13 mouse cellular contexts compared by ENCODE assay signal in the genomic region with DNA sequence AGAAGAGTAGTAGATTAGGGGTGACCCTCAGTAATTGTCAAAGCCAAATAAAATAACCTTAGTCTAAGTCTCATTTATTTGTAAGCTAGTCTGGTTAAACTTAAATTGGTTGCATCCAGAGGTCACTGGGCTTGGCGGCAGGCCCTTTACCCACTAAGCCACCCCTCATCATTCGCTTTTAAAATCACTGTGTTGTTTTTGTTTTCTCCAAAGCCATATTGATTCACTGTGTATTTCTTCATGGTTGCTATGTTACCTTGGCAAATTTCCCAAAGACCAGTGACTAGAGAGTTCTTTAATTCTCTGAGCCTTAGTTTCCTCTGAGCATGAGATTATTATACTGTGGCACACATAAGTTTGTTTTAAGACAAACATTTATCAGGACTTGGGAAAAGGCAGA. TPM values are rescaled to one million over a fixed set of nuclear protein-coding genes. Genes with fewer than 3 reads are reported as not detected.
DNase-seq lines count a peak whose midpoint lies in the region; ATAC-seq and TF ChIP-seq lines count a peak whose summit lies in the region.
"Had no signal": no experiment of that assay in that cellular context is flagged by ENCODE, and none has a peak within 500 bp of the region (broad histone marks: within the 10 kb centered on the region; RNA-seq: fewer than 3 reads in every experiment).

No protein-coding gene starts in this region.

- DNase-seq in hindbrain, postnatal 0 days (ENCODE audit: low spot score), result peak; percentile 79
- no peak for DNase-seq in hindbrain, embryonic 11.5 days (ENCODE audit: low spot score)
- DNase-seq in lung, adult 2 months, result no peak
- DNase-seq in Patski (ENCODE audit: low read depth, low spot score), result peak; percentile 65
- peak; percentile 14 for DNase-seq in lung, postnatal 10 days
- no peak for DNase-seq in layer of hippocampus, postnatal 25 days (ENCODE audit: extremely low spot score in 1 of 2, low spot score in 1 of 2)
- DNase-seq: adrenal gland, postnatal 10 days; cerebellum, postnatal 10 days; heart, postnatal 14 days; thymus, adult 2 months had no signal

- no peak overlapping the region for H3K4me2 ChIP-seq in hindbrain, postnatal 0 days (ENCODE audit: low read depth, low read length)
- no peak overlapping the region for H3K4me2 ChIP-seq in hindbrain, embryonic 11.5 days (replicated peaks; ENCODE audit: low read depth, low read length)
- no peak overlapping the region for H3K4me2 ChIP-seq in lung, embryonic 16.5 days (ENCODE audit: low read depth, low read length)
- H3K4me2 ChIP-seq: intestine, embryonic 15.5 days; liver, embryonic 11.5 days had no signal

- no peaks in the 10 kb centered on the region for H3K9me3 ChIP-seq in hindbrain, postnatal 0 days (ENCODE audit: low read length)
- no peaks in the 10 kb centered on the region for H3K9me3 ChIP-seq in hindbrain, embryonic 11.5 days (ENCODE audit: control insufficient read depth, low read length)
- no peaks in the 10 kb centered on the region for H3K9me3 ChIP-seq in lung, embryonic 16.5 days (ENCODE audit: control insufficient read depth, low read length)
- H3K9me3 ChIP-seq: intestine, embryonic 15.5 days had no signal

- 0 out of 2 replicates have a peak, but pooled peaks have one; percentile 18 for ATAC-seq in hindbrain, postnatal 0 days
- ATAC-seq in hindbrain, embryonic 11.5 days (ENCODE audit: low FRiP score), result no peak
- ATAC-seq in lung, embryonic 16.5 days (ENCODE audit: low read depth), result no peak
- ATAC-seq in Patski, result peak; percentile 29
- ATAC-seq: intestine, embryonic 15.5 days had no signal

- WGBS in hindbrain, postnatal 0 days, result 46% methylated on average over 2 of the region's 2 CpGs
- 96% methylated on average over 2 of the region's 2 CpGs for WGBS in hindbrain, embryonic 11.5 days
- 59% methylated on average over 2 of the region's 2 CpGs for WGBS in lung, embryonic 16.5 days
- 77% methylated on average over 2 of the region's 2 CpGs for WGBS in lung, adult 2 months

- POLR2A ChIA-PET in Patski (lab: Charles Lee), result no interaction called here

- no peaks in the 10 kb centered on the region for H3K36me3 ChIP-seq in hindbrain, postnatal 0 days (ENCODE audit: insufficient read depth, low read length)
- no peaks in the 10 kb centered on the region for H3K36me3 ChIP-seq in hindbrain, embryonic 11.5 days (ENCODE audit: control insufficient read depth, insufficient read depth, low read length)
- no peaks in the 10 kb centered on the region for H3K36me3 ChIP-seq in lung, embryonic 16.5 days (ENCODE audit: control insufficient read depth, insufficient read depth, low read length)
- H3K36me3 ChIP-seq: intestine, embryonic 15.5 days had no signal

- H3K4me3 ChIP-seq in hindbrain, postnatal 0 days (ENCODE audit: low read length), result no peak overlapping the region
- no peak overlapping the region for H3K4me3 ChIP-seq in hindbrain, embryonic 11.5 days (ENCODE audit: low read depth, low read length)
- no peak overlapping the region for H3K4me3 ChIP-seq in lung, embryonic 16.5 days (ENCODE audit: low read length)
- no peak overlapping the region for H3K4me3 ChIP-seq in lung, adult 2 months (replicated peaks; ENCODE audit: extremely low read depth, low read depth, low read length)
- H3K4me3 ChIP-seq: intestine, embryonic 15.5 days had no signal

- CTCF ChIA-PET in Patski (lab: Charles Lee), result interaction anchor here (1.0 kb wide), 1 partner anchor 433 kb away, joined by 3 read pairs; no protein-coding TSS in a partner anchor

- H3K9ac ChIP-seq in hindbrain, postnatal 0 days (replicated peaks; ENCODE audit: low read length), result no peak overlapping the region
- no peak overlapping the region for H3K9ac ChIP-seq in hindbrain, embryonic 11.5 days (ENCODE audit: low read depth, low read length)
- H3K9ac ChIP-seq in lung, embryonic 16.5 days (ENCODE audit: low read length), result no peak overlapping the region
- H3K9ac ChIP-seq: intestine, embryonic 15.5 days had no signal

- H3K27ac ChIP-seq in hindbrain, postnatal 0 days, result no peak overlapping the region
- H3K27ac ChIP-seq in hindbrain, embryonic 11.5 days (ENCODE audit: low read depth, low read length), result no peak overlapping the region
- H3K27ac ChIP-seq in lung, embryonic 16.5 days (ENCODE audit: low read length), result peak overlapping the region; percentile 69; the same call in 1 of the 2 replicates
- H3K27ac ChIP-seq: intestine, embryonic 15.5 days had no signal

- in situ Hi-C loops in Patski (cut with MboI; ENCODE audit: low pct_unique_long_range_greater_than_20kb), result no loop called here

- TF ChIP-seq CTCF in hindbrain, postnatal 0 days (IDR thresholded peaks at IDR 0.05; ENCODE audit: low read depth), result no peak
- no peak for TF ChIP-seq CTCF in lung, adult 2 months (IDR thresholded peaks at IDR 0.05; ENCODE audit: insufficient read depth, low read length)
- no peak for TF ChIP-seq CTCF in Patski (IDR thresholded peaks at IDR 0.05)

- TF ChIP-seq POLR2A in lung, adult 2 months (IDR thresholded peaks at IDR 0.05; ENCODE audit: borderline replicate concordance, extremely low read depth, low read depth, low read length), result no peak

- H3K27me3 ChIP-seq in hindbrain, postnatal 0 days (ENCODE audit: insufficient read depth, low read length), result no peaks in the 10 kb centered on the region
- no peaks in the 10 kb centered on the region for H3K27me3 ChIP-seq in hindbrain, embryonic 11.5 days (ENCODE audit: control insufficient read depth, insufficient read depth, low read length)
- H3K27me3 ChIP-seq in lung, embryonic 16.5 days (ENCODE audit: control insufficient read depth, insufficient read depth, low read depth, low read length), result no peaks in the 10 kb centered on the region
- no peaks in the 10 kb centered on the region for H3K27me3 ChIP-seq in Patski
- H3K27me3 ChIP-seq: intestine, embryonic 15.5 days had no signal

- H3K4me1 ChIP-seq in hindbrain, postnatal 0 days (ENCODE audit: insufficient read depth, low read length), result peaks cover 8% of the 10 kb centered on the region; the same call in 1 of the 2 replicates
- H3K4me1 ChIP-seq in hindbrain, embryonic 11.5 days (replicated peaks; ENCODE audit: control insufficient read depth, insufficient read depth, low read length), result peaks cover 3% of the 10 kb centered on the region; the same call in 1 of the 2 replicates
- H3K4me1 ChIP-seq in lung, embryonic 16.5 days (replicated peaks; ENCODE audit: control insufficient read depth, insufficient read depth, low read length), result peaks cover 23% of the 10 kb centered on the region
- peaks cover 16% of the 10 kb centered on the region for H3K4me1 ChIP-seq in lung, adult 2 months (ENCODE audit: control insufficient read depth, insufficient read depth, low read length)

RNA-seq across cellular contexts. Expression of a gene that starts 37.3 kb away (rescaled TPM):
- 21.1 and 24.8 TPM in 2 replicates for total RNA-seq in hindbrain, postnatal 0 days (2014; rRNA removed)
- polyA plus RNA-seq in hindbrain, postnatal 0 days (2015; fragmentation: Nextera tagmentation; extraction: Ambion mirVana), result 24.9 and 28.8 TPM in 2 replicates
- 59.6 and 68.7 TPM in 2 replicates for polyA plus RNA-seq in hindbrain, embryonic 11.5 days (2014; fragmentation: Nextera tagmentation; extraction: Ambion mirVana)
- polyA plus RNA-seq in lung, embryonic 16.5 days (2015; fragmentation: Nextera tagmentation; extraction: Ambion mirVana), result 42.4 and 50.5 TPM in 2 replicates
- 4.9 and 6.3 TPM in 2 replicates for polyA plus RNA-seq in lung, adult 2 months (2012; rRNA removed)
- 37.9 TPM for polyA plus RNA-seq in Patski (2021)
- total RNA-seq in layer of hippocampus, postnatal 25 days (2021), result 10 to 100 TPM; 38.1 to 38.6 TPM

Comparison
In these comparisons a context has a peak if more than half of its experiments do, and no peak if none do; other contexts are left out.
1. ATAC-seq: peak in hindbrain, postnatal 0 days (single experiment) and Patski (single experiment); none in hindbrain, embryonic 11.5 days (single experiment) and lung, embryonic 16.5 days (single experiment).
2. DNase-seq: peak in hindbrain, postnatal 0 days (single experiment), Patski (single experiment) and lung, postnatal 10 days (single experiment); none in hindbrain, embryonic 11.5 days (single experiment), lung, adult 2 months (single experiment) and layer of hippocampus, postnatal 25 days (0 of 2).